In genomic region chr5:64487698-64488398, GRCm38 (mm10) we compare ENCODE assay signal across 8 mouse cellular contexts.
DNase-seq lines count a peak whose midpoint lies in the region; ATAC-seq and TF ChIP-seq lines count a peak whose summit lies in the region.
"Had no signal": no experiment of that assay in that cellular context is flagged by ENCODE, and none has a peak within 500 bp of the region (broad histone marks: within the 10 kb centered on the region; RNA-seq: fewer than 3 reads in every experiment).

No protein-coding gene starts in this region.

- no peaks in the 10 kb centered on the region for H3K36me3 ChIP-seq in G1E (replicated peaks)
- no peaks in the 10 kb centered on the region for H3K36me3 ChIP-seq in intestine, embryonic 14.5 days (ENCODE audit: control insufficient read depth, insufficient read depth, low read length)
- H3K36me3 ChIP-seq in embryonic facial prominence, embryonic 10.5 days (replicated peaks), result no peaks in the 10 kb centered on the region
- H3K36me3 ChIP-seq in hindbrain, postnatal 0 days (ENCODE audit: insufficient read depth, low read length), result no peaks in the 10 kb centered on the region
- H3K36me3 ChIP-seq: midbrain, embryonic 12.5 days had no signal

- DNase-seq in A20 (ENCODE audit: low read depth, low spot score), result peak; percentile 90
- no peak for DNase-seq in G1E (ENCODE audit: low spot score)
- no peak for DNase-seq in intestine, embryonic 14.5 days (ENCODE audit: low spot score)
- DNase-seq in cerebellum, postnatal 25 days, result no peak
- no peak for DNase-seq in embryonic facial prominence, embryonic 10.5 days (ENCODE audit: low spot score)
- no peak for DNase-seq in hindbrain, postnatal 0 days (ENCODE audit: low spot score)

- H3K27me3 ChIP-seq in G1E (ENCODE audit: insufficient read depth, low read length), result peaks cover 9% of the 10 kb centered on the region; the same call in 1 of the 2 replicates
- H3K27me3 ChIP-seq in intestine, embryonic 14.5 days (replicated peaks; ENCODE audit: control insufficient read depth, insufficient read depth, low read length), result no peaks in the 10 kb centered on the region
- no peaks in the 10 kb centered on the region for H3K27me3 ChIP-seq in embryonic facial prominence, embryonic 10.5 days (replicated peaks; ENCODE audit: low read depth, poor library complexity, severe bottlenecking)
- H3K27me3 ChIP-seq in hindbrain, postnatal 0 days (ENCODE audit: insufficient read depth, low read length), result no peaks in the 10 kb centered on the region
- H3K27me3 ChIP-seq: midbrain, embryonic 12.5 days had no signal

- no peak overlapping the region for H3K9ac ChIP-seq in intestine, embryonic 14.5 days (ENCODE audit: low read length)
- H3K9ac ChIP-seq in hindbrain, postnatal 0 days (replicated peaks; ENCODE audit: low read length), result no peak overlapping the region
- H3K9ac ChIP-seq: midbrain, embryonic 12.5 days had no signal

- H3K9me3 ChIP-seq in G1E (replicated peaks), result no peaks in the 10 kb centered on the region
- H3K9me3 ChIP-seq in intestine, embryonic 14.5 days (ENCODE audit: control insufficient read depth, low read length), result no peaks in the 10 kb centered on the region
- no peaks in the 10 kb centered on the region for H3K9me3 ChIP-seq in embryonic facial prominence, embryonic 10.5 days
- H3K9me3 ChIP-seq in hindbrain, postnatal 0 days (ENCODE audit: low read length), result no peaks in the 10 kb centered on the region

- H3K4me2 ChIP-seq in intestine, embryonic 14.5 days (ENCODE audit: low read length), result peak overlapping the region; percentile 28
- no peak overlapping the region for H3K4me2 ChIP-seq in hindbrain, postnatal 0 days (ENCODE audit: low read depth, low read length)
- H3K4me2 ChIP-seq: midbrain, embryonic 12.5 days had no signal

- H3K4me3 ChIP-seq in G1E (ENCODE audit: low read depth, low read length), result peak overlapping the region; percentile 48; the same call in 1 of the 2 replicates
- no peak overlapping the region for H3K4me3 ChIP-seq in intestine, embryonic 14.5 days (ENCODE audit: low read depth, low read length)
- no peak overlapping the region for H3K4me3 ChIP-seq in embryonic facial prominence, embryonic 10.5 days
- H3K4me3 ChIP-seq in hindbrain, postnatal 0 days (ENCODE audit: low read length), result no peak overlapping the region
- H3K4me3 ChIP-seq: midbrain, embryonic 12.5 days had no signal

- H3K4me1 ChIP-seq in G1E (ENCODE audit: insufficient read depth, low read depth, low read length), result peaks cover 12% of the 10 kb centered on the region
- 0 out of 2 replicates have a peak, but pooled peaks cover 3% of the 10 kb centered on the region for H3K4me1 ChIP-seq in intestine, embryonic 14.5 days (replicated peaks; ENCODE audit: control insufficient read depth, insufficient read depth, low read length)
- peaks cover 13% of the 10 kb centered on the region; the same call in 1 of the 2 replicates for H3K4me1 ChIP-seq in embryonic facial prominence, embryonic 10.5 days
- H3K4me1 ChIP-seq in hindbrain, postnatal 0 days (ENCODE audit: insufficient read depth, low read length), result no peaks in the 10 kb centered on the region

- ATAC-seq in G1E (ENCODE audit: extremely low read depth, insufficient number of reproducible peaks, low FRiP score, poor library complexity, severe bottlenecking), result no peak
- no peak for ATAC-seq in intestine, embryonic 14.5 days (replicated peaks; ENCODE audit: low FRiP score, low TSS enrichment, low read depth)
- peak; percentile 81 for ATAC-seq in monocyte, adult 5-6 weeks (replicated peaks; ENCODE audit: insufficient number of reproducible peaks, low FRiP score, low TSS enrichment, poor library complexity, severe bottlenecking)
- ATAC-seq in hindbrain, postnatal 0 days, result no peak

- WGBS in intestine, embryonic 14.5 days, result 52% methylated on average over 14 of the region's 14 CpGs
- WGBS in embryonic facial prominence, embryonic 10.5 days, result 82% methylated on average over 14 of the region's 14 CpGs
- 84% methylated on average over 14 of the region's 14 CpGs for WGBS in hindbrain, postnatal 0 days

- no peak for TF ChIP-seq CTCF in G1E (IDR thresholded peaks at IDR 0.05; ENCODE audit: low read depth, low read length)
- TF ChIP-seq CTCF in hindbrain, postnatal 0 days (IDR thresholded peaks at IDR 0.05; ENCODE audit: low read depth), result no peak

- H3K27ac ChIP-seq in intestine, embryonic 14.5 days (ENCODE audit: low read depth), result no peak overlapping the region
- H3K27ac ChIP-seq in embryonic facial prominence, embryonic 10.5 days (replicated peaks), result no peak overlapping the region
- no peak overlapping the region for H3K27ac ChIP-seq in hindbrain, postnatal 0 days
- H3K27ac ChIP-seq: midbrain, embryonic 12.5 days had no signal
